Mouse (Mus musculus) gastrocnemius, adult 8-10 months (tissue): ENCODE measurements around the gene Tchh. TPM values are rescaled to one million over a fixed set of nuclear protein-coding genes. Genes with fewer than 3 reads are reported as not detected.
A peak's percentile ranks its signal among the peaks of the same experiment; 100 is the strongest.
"Not testable (repeated sequence)": the region's sequence is repeated elsewhere in the genome, so short reads cannot be mapped to it uniquely, and the experiment has no call there.

ENCODE experiments used
- DNase-seq, 2 experiments: peaks; one replicate each; pipeline ENCODE4 v3.0.0; 2022; ENCODE audit warnings: low spot score in 2 of 2
- total RNA-seq, 4 experiments: library from RNA; stranded (reverse); gene quantifications; 2 replicates each; pipeline ENCODE4 v1.2.4; 2022

Tchh gene
- under 1 TPM in 2 of 4 experiments, not detected in 2; 0.05 TPM for total RNA-seq

DNA sequence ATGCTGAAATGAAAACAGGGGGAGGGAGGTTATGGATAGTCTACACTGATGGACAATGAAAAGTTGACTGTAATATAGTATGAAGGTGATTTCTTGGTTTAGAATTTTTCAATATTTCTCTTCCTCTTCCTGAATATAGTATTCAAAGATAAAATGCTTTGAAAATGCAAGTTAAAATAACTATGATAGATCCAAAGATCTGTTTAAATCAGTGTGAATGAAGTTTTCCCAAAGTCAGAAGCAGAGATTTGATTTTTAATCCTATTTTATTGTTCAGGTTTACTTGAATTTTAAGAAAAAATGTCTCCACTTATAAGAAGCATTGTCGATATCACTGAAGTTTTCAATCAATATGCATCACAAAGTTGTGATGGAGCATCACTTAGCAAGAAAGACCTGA is at the start of gene Tchh:
Gene Tchh, plus strand, starts transcription at position 301 of the 400 bp plus-strand sequence.
- no peak for DNase-seq

DNA sequence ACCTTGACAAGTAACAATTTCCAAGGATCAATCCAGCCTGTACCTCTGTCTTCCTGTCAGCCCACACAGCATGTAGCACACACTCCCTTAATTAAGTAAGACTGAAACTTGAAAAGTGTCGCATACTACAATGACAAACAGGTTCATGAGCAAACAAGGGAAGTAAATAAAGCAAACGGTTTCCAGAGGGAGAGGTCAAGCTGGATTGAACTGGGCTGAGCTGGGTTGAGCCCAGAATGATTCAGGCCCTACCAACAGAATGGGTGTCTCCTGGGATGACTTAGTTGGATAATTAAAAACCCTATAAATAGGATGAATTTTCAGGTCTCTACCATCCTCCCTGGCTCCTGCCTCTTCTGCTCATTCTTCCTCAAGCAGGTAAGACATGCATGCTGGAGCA is 48.8 kb upstream of the Tchh start, which contains the start of gene Rptn:
Gene Rptn, plus strand, starts transcription at position 334 of the 400 bp plus-strand sequence.
- no peak for DNase-seq

DNA sequence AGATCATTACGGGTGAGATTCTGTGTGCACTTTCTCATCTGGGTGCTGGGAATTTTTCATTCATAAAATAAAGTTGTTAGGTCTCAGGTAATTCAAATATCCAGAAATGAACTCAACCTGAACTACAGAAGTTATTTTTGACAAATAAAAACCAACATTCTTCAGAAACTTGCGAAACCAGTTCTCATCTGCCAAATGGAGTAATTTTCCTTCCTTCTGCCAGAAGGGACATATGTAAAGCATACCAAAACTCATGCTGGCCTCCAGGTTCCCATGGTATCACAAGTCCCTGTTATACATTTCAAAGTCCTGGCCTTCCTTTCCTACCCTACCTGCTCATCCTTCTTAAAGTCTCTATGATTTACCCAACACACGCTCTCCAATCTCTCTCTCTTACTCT is 38.2 kb upstream of the Tchh start:
- DNase-seq: no peak

DNA sequence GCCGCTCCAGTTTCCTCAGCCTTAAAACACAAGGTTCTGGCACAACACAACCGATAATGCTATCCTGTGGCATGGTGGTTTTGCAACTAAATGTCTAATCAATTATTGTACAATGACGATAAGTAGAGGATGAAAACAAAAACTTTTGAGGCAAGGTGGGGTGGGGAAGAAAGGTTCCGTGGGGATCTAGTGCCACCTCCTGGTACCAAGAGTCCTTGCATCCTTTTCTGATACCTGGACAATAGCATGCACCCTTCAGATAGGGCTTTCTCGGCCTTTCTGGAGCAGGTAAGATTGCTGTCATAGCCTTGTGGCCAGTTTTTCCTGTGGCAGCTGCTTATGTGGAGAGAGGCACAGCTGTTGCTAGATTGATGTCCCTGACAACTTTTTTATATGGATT is 35.1 kb upstream of the Tchh start:
- no peak for DNase-seq

DNA sequence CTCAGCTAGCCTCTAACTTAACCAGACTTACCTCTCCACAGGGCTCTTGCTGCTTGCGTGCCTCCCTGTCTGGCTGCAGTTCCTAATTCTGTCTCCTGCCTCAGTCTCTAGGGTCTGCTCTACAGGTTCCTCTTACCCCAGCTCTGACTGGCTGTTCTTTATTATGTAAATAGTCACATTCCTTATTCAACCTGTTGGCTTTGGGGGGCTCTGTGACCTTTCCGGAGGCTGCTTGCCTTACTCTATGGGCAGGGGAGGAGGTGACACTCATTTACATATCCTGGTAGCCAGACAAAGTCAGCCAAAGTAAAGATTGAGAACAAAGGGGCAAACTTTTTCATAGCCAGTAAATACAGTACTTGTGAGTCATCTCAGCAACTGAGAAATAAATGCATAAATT is 30.2 kb upstream of the Tchh start:
- DNase-seq: no peak

DNA sequence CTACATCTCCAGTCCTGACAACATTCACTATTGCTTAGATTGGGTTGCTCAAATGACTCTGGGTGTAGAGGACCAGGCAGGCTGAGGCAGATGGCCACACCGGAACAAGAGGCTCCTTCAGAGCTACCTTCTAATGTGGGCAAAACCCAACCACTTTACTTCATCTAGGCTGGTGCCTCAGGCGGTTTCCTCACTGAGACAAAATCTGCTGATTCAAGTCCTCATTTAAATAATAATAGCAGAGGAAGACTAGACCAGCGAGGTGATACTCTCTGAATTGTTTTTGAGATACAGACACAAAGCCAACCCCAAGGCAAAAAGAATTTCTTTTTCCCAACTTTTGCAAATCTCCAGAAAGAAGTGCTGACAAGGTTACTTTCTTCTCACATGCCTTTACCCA is 10.5 kb upstream of the Tchh start:
- no peak for DNase-seq

DNA sequence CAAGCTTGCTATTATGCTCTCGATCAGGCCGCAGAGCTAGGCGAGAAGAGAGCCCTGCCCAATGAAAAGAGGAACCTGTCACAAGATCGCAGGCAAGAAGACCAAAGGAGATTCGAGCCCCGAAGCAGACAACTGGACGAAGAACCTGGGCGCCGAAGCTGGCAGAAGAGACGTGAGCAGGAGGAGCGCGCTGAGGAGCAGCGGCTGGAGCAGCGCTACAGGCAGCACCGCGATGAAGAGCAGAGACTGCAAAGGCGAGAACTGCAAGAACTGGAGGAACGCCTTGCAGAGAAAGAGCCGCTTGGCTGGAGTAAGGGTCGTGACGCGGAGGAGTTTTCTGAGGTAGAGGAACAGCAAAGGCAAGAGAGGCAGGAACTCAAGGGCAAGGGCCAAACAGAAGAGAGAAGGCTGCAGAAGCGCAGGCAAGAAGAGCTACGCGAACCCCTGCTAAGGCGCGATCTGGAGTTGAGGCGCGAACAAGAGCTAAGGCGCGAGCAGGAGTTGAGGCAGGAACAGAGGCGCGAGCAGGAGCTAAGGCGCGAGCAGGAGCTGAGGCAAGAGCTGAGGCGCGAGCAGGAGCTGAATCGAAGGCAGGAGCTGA is 1.5 kb downstream of the Tchh start:
- no peak for DNase-seq

DNA sequence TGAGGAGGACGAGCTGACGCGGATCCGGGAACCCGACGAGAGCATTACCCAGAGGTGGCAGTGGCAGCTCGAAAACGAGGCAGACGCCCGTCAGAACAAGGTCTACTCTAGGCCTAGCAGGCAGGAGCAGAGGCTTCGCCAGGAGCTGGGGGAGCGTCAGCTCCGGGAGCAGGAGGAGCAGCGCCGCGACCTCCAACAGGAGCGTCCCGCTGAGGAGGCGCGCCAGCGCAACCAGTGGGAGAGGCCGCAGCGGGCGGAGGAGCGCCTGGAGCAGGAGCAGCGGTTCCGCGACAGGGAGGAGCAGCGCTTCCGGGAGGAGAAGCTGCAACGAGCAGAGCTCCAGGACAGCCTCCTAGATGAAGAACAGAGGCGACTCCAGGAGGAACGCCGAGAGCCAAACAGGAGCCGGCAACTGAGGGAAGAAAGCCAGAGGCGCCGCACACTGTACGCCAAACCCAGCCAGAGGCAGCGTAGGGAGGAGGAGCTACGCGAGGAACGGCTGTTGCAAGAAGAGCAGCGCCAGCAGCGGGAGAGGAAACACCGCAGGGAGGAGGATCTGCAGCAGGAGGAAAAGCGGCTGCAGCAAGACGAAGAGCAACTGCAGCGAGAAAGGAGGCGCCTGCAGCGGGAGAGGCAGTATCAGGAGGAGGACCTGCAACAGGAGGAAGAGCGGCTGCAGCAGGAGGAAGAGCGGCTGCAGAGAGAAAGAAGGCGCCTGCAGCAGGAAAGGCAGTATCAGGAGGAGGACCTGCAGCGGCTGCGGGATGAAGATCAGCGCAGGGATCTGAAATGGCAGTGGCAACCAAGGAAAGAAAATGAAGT is 2.4 kb downstream of the Tchh start:
- DNase-seq: peak in 1 of 2 experiments; percentile 22

DNA sequence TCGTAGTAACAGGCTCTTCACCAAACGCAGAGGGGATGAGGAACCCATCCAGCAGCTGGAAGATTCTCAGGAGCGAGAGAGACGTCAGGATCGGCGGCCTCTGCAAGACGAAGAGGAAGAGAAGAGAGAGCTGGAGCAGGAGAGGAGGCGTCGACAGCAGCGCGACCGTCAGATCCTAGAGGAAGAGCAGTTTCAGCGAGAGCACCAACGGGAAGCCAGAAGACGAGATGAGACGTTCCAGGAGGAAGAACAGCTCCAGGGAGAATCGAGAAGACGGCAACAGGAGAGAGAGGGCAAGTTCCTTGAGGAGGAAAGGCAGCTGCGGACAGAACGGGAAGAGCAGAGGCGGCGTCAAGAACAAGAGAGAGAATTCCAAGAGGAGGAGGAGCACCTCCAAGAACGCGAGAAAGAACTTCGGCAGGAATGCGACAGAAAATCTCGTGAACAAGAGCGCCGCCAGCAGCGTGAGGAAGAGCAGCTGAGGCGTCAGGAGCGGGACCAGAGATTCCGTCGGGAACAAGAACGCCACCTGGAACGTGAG is 3.1 kb downstream of the Tchh start:
- DNase-seq: no peak

DNA sequence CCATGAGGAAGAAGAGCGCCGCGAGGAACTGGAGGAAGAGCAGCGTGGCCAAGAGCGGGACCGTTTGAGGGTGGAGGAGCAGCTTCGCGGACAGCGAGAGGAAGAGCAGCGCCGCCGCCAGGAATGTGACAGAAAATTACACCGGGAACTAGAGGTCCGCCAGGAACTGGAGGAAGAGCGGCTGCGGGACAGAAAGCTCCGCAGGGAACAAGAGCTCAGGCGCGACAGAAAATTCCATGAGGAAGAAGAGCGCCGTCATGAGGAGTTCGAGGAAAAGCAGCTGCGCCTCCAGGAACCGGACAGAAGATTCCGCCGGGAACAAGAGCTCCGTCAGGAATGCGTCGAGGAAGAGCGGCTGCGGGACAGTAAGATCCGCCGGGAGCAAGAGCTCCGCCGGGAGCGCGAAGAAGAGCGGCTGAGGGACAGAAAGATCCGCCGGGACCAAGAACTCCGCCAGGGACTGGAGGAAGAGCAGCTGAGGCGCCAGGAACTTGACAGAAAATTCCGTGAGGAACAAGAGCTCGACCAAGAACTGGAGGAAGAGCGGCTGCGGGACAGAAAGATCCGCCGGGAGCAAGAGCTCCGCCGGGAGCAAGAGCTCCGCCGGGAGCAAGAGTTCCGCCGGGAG is 4.1 kb downstream of the Tchh start:
- DNase-seq: no peak

DNA sequence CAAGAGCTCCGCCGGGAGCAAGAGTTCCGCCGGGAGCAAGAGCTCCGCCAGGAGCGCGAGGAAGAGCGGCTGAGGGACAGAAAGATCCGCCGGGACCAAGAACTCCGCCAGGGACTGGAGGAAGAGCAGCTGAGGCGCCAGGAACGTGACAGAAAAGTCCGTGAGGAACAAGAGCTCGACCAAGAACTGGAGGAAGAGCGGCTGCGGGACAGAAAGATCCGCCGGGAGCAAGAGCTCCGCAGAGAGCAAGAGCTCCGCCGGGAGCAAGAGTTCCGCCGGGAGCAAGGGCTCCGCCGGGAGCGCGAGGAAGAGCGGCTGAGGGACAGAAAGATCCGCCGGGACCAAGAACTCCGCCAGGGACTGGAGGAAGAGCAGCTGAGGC is 4.6 kb downstream of the Tchh start:
- not testable (repeated sequence) for DNase-seq

DNA sequence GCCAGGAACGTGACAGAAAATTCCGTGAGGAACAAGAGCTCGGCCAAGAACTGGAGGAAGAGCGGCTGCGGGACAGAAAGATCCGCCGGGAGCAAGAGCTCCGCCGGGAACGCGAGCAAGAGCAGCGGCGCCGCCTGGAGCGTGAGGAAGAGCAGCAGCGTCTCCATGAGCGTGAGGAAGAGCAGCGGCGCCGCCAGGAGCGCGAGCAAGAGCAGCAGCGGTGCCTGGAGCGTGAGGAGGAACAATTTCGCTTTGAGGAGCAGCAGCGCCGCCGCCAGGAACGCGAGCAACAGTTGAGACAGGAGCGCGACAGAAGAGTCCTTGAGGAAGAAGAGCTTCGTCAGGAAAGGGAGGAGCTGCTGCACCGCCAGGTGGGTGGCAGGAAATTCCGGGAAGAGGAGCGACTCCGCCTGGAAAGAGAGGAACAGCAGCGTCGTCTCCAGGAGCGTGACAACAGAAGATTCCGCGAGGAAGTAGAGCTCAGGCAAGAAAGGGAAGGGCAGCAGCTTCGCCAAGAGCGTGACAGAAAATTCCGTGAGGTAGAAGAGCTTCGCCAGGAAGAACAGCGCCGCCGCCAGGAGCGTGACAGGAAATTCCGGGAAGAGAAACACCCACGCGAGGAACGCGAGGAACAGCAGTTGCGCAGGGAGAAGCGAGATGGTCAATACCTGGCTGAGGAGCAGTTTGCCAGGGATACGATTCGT is 5.2 kb downstream of the Tchh start:
- DNase-seq: peak in 1 of 2 experiments; percentile 5

DNA sequence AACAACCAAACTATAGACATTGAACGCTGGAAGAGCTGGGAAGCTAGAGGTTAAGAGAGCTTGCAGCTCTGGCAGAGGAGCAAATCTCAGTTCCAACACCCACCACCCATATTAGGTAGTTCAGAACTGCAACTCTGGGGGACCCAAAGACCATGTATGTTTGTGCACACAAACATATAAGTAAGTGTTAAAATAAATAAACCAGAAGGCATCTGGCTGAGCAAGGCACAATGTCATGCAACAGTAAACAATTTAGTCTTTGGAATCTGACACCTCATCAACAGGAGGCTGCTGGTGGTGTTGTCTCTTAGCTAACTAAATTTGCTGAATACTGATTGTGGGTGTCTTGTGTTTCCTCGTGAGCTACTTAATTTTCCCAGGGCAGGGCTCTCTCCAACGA is 24.4 kb downstream of the Tchh start:
- DNase-seq: no peak

DNA sequence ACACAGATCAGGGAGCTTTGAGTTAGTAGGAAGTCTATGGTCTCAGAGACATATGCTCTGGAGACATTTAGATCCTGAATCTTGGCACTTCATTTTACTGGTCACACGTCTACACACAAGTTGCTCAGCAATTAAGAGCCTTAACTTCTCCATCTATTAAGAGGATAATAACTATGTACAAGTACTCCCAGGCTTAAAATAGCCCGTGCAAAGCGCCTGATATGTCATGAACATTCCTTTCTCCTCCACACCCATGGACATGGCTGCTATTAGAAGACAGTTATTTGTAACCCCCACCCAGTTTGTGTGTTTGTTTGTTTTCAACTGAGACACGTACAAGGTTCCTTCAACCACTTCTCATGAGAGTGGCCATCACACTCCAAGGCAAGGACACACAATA is 25.0 kb downstream of the Tchh start:
- no peak for DNase-seq

DNA sequence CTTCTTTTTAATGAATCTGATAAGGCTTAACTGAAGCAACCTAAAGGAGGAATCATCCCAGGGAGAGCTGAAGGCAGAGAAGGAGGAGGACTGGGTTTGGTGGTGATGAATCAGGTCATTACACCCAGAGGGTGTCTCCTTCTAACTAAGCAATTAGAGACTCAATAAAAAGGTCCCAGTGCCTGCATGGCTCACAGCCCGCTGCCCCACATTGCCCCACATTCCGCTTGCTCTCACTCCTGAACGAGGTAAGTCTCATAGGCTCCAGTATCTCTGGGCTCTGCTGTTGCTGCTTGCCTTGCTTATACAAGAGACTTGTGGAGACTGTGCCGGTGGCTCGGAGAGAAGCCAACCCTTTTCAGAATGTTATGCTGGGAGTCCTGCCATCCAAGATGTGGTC is 26.4 kb downstream of the Tchh start, which contains the start of gene Tchhl1:
Gene Tchhl1, plus strand, starts transcription at position 194 of the 400 bp plus-strand sequence.
- no peak for DNase-seq

DNA sequence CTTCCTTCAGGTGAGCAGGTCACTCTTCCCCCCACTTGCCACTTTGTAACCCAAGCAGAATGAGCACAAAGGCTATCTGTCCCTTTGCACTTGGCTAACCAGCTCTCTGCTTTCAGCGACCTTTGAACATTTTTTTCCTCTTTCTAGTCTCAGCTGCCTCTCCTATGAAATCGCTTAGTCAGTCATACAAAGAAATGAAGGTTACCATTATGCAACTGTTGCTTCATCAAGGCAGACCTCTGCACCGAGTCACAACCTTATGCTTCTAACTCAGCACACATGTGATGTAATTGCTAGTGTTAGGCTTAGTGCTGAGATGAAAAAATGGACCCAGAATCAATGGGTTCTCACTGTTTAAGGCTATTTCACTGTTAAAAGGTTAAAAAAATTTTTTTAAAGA is 27.5 kb downstream of the Tchh start:
- DNase-seq: no peak

DNA sequence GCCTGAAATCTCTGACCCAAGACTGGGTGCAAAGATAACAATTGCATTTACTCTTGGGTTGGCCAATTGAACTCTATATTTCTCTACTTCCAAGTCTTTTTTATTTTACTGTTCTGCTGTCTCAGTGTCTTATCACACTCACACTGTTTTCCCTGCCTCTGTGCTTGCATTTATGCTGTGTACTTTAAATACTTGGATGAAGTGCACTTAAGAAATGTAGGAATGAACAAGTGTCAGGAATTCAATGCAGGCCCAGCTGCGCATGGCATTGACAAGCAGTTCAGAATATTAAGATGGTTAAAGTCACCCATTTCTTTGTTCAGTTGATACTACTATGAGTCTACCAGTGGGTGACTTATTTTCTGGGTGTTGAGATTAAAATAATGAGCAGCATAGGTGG is 37.9 kb downstream of the Tchh start:
- DNase-seq: no peak

DNA sequence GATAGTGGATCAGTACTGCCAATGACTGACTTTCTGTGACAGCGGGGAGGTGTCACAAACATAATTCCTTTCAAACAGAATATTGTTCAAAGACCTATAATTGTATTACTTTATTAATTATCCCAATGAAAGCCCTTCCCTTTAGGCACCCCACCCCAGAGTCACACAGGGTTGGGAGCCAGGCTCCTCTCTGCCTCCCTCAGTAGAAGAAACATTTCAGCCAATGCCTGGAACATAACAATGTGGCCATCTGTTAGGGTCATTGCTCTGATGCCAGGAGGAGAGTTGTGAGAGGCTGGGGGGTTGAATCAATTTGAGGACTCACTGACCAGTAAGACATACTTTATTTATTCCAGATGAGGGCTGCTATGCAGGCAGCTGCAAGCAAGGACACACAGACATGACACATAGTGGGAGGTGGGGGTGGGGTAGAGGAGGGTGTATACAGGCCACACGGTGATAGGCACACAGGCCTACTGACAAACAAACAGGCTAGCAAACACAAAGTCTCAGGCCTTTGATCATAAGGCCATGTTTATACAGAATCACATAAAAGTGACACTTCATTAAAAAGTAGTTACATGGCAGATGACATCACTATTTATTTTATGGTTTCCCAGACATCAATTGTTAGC is 40.0 kb downstream of the Tchh start:
- no peak for DNase-seq

DNA sequence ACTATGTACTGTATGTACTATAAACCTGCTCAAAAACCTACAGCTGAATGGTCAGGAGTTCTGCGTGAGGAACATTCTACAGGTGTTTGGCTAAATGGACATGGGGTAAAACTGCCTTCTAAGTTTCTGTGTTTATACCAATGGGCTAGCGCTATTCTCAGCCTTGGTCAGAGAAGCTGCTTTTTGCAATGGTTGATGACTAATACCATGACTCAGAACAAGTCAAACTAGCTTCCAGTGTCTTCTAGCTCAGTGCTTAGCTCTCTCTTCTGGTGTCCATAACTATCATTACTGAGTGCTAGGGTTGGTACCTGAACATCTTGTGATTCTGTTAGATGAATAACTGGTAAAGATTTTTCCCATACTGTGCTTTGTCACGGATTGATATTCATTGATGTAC is 43.5 kb downstream of the Tchh start:
- DNase-seq: no peak

DNA sequence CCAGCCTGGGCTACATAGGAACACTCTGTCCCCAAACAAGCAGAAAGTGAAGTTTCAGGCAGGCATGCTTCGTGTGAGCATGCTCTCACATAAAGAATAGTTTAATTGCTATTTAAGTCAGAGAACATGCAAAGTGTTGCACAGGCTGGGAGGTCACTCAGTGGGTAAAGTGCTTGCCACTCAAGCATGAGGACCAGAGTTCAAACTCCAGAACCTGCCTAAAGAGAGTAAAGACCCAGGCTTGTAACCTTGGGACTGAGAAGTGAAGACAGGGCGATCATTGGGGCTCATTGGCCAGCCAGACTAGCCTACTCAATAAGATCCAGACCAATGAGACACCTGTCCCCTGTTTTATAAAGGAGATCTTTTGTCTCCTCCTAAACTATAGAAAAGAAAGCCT is 46.4 kb downstream of the Tchh start:
- DNase-seq: no peak

DNA sequence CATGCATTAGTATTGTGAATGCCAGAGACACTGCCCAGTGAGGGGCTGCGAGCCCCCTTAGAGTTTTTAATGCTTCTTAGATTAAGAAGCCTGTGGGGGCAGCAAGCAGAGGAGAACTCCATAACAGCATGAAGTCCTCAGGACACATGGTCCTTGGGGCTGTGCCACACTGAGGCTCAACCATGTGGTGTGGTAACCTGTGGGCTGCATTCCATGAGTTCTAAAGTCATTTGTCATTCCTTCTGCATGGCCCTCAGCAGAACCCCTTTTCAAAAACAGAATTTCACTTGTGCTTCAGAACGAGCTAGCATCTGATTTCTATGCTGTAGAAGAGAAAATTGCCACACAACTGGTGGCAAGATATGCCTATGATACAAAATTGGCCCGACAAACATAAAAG is 50.0 kb downstream of the Tchh start:
- DNase-seq: no peak
